Mouse (Mus musculus) left cerebral cortex, postnatal 14 days (tissue): ENCODE results near the gene Eml3. TPM values are rescaled to one million over a fixed set of nuclear protein-coding genes. Genes with fewer than 3 reads are reported as not detected.
"Not testable (repeated sequence)": the region's sequence is repeated elsewhere in the genome, so short reads cannot be mapped to it uniquely, and the experiment has no call there.

Experiments
- DNase-seq, 2 experiments: peaks; one replicate each; pipeline ENCODE4 v3.0.0; 2021 to 2022; ENCODE audit warnings: low spot score in 2 of 2, mixed read lengths in 1 of 2
- intact Hi-C: fragments of 180-260 bp; cut with DNase I; formaldehyde crosslinking; loops from one replicate; pipeline ENCODE4 v1.15.1; 2025
- long read RNA-seq, 2 experiments: library from polyadenylated mRNA; stranded (forward); transcript quantifications; one replicate each; pipeline ENCODE4 v2.0.0; 2021
- total RNA-seq, 2 experiments: library from RNA; stranded (reverse); gene quantifications; 2 replicates each; pipeline ENCODE4 v1.2.3; 2021

Eml3 gene
- total RNA-seq, result 1 to 10 TPM; 7.4 to 9.0 TPM
- long read RNA-seq, experiment 1, partial matches to known transcripts, result 2 of 9 reads
- long read RNA-seq, experiment 1, other reads (novel, unspliced or antisense), result 3 of 9 reads
- long read RNA-seq, experiment 2, partial matches to known transcripts, result 2 of 8 reads
- long read RNA-seq, experiment 2, other reads (novel, unspliced or antisense), result 2 of 8 reads

DNA sequence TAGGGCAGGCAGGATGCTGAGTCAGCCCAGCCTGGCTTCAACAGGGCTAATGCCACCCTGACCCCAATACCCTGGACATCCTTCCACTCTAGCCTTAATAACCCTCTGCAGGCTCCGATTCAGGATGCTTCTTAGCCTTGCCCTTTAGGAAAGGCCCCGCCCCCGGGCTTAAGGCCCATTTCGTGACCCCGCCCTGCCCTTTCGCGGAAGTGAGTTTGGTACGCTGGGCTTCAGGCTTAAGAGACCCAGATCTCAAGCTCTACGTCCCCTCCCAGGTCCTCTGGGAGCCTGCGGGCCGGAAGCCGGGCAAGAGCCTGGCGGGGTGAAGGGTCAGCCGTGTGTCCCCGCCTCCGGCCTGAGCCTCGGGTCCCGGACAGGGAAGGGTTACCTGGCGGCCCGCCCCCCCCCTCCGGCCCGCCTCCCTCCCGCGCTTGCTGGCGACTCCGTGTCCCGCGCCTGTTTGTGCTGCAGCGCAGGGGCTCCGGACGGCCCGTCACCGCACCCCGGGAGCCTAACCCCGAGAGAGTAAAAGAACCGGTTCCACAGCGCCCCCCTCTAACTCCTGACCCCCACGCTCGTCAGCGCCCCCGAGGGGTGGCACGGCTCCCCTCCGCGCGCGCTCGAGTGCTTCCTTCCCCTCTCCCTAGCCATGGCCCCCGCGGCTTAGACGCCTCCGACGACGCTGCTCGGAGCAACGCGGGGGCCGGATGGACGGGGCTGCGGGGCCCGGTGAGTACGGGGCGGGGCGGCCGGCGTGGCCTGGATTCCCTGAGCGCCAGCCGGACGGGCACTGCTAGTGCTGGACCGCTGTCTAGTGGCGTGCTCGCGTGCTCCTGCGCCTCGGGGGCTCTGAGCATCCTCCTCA lies at the start of gene Eml3, which contains the start of gene Rom1:
TSS of gene Eml3 (plus strand) at position 329 of the 865 bp plus-strand sequence.
TSS of gene Rom1 (minus strand) at position 133 of the 865 bp plus-strand sequence.
- DNase-seq, result peak in 1 of 2 experiments; percentile 58
- intact Hi-C loops, result no loop called here

DNA sequence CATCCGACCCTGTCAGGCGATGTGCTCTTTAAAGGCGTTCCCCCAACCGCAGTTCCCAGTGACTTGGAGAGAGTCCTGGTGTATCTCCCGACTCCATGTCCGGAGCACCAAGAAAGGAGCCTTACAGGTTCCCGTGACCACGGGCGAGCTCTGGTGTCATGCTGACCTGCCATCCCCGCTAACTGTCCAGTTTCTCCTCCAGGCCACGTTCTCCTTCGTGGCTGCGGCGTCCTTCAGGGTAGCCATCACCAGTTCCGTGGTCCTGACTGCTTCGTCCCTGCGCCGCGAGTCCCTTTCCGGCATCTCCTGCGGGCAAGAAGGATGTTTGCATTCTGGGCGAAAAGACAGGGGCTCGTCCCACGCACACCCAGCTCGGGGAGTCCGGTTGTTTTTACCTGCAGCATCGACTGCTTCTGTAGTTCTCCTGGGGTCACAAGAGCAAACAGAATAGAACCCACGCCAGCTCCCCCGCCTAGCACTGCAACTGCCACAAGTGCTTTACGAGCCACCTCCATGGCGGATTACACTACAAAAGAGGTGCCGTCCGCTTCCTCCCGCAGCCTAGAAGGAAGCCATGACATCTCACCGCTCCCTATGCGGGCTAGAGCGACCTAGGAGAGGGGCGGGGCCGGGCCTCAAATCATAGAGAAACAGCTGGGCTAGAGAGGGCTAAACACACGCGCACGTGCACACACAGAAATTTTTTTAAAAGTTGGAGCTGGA lies 48.9 kb upstream of the Eml3 start, which contains the start of gene Uqcc3:
TSS of gene Uqcc3 (minus strand) at position 613 of the 723 bp plus-strand sequence.
- peak; percentile 87 to 91 for DNase-seq
- intact Hi-C loops, result no loop called here

DNA sequence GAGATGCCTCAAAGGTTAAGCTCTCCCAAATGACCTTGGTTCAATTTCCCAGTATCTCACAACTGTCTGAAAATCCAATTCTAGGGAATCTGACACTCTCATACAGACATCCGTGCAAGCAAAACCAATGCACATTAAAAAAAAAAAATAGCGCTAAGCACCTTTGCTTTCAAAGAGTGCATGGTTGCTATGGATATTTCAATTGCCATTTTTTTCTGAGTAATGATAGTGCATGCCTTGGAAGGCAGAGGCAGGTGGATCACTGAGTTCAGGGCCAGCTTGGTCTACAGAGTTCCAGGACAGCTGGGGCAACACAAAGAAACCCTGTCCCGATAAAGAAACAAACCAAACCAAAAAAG lies 48.3 kb upstream of the Eml3 start:
- no peak for DNase-seq
- intact Hi-C loops, result no loop called here

DNA sequence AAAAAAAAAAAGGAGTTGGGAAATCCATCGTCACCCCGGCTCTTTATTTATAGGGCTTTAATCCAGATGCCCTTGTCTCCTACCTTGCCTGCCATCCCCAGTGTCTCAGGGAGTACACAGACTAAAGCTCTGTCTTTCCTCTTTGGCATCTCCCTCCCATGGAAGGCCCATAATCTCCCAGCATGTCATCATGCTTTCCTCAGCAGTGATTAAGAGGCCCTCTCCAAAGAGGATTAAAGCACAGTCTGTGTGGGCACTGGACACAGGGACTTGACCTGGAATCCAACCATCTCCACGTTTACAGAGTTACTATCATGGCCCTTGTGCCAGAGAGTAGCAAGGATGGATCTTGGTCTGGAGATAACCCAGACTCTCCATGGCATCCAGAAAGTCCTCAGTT lies 45.7 kb upstream of the Eml3 start, which contains the start of the genes Lbhd1 and Gm49403:
TSS of gene Lbhd1 (plus strand) at position 117 of the 400 bp plus-strand sequence.
TSS of gene Gm49403 (plus strand) at position 315 of the 400 bp plus-strand sequence.
- DNase-seq, result no peak
- intact Hi-C loops, result no loop called here

DNA sequence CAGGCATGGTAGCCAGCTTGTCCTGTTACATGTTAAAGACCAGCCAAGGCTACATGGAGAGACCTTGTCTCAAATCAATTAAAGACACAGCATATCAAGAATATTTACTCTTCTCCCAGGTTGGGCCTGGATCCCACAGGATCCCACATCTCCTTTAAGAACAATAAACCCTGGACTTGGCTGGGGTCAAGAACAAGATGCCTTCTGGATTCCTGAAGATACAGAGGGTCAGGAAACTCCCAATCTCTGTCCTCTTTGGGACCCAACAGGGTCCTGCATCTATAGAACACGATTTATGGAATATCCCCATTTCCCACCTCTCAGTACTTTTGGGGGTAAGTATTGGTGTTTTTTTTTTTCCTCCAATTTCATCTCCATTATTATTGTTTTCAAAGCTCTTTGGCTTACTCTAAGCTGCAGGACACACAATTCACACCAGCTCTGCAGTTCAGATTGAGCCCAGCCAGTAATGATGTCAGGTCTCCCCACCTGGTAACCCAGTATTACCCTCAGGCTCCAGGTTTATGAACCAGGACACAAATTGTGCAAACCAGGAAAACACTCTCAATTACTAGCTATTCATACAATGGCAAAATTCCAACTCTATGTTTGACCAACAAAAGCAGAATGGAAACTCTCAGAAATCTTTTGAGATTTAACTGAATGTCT lies 42.3 kb upstream of the Eml3 start:
- no peak for DNase-seq
- intact Hi-C loops, result loop anchor here (5.0 kb wide), 1 partner anchor 35 kb away; the partner anchor contains the start of gene Lrrn4cl

DNA sequence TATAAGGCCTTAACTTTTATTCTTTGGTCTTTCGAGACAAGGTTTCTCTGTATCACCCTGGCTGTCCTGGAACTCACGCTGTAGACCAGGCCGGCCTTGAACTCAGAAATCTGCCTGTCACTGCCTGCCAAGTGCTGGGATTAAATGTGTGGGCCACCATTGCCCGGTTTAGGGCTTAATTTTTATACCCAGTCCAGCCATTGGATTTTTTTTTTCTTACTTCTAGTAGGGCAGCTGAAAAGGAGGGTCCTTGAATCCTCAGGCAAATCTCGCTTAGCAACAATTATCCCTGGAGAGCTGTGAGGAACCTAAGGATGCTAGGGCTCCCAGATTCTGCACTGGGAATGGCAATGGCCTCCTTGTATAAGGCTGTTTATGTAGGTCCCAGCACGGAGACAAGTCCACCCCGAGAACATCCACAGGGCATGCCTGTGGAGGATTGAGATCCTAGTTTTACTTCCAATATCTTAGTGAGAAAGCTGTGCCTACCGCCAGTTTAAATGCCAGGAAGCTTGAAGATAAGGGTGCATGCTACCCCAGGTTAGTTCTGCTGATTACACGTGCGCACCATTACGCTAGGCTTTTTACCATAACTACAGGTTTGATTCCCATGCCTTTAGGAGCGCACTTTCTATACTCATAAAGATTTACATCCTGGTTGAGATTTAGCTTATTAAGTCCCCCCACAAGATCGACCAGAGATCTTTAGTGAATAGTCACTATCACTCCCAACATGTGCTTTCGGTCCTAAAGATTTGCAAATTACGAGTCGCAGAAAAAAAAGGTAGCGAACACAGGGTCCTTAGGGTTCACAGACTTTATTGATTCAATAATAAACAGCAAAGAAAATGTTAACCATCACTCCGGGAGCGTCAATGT lies 41.5 kb upstream of the Eml3 start:
- no peak for DNase-seq

DNA sequence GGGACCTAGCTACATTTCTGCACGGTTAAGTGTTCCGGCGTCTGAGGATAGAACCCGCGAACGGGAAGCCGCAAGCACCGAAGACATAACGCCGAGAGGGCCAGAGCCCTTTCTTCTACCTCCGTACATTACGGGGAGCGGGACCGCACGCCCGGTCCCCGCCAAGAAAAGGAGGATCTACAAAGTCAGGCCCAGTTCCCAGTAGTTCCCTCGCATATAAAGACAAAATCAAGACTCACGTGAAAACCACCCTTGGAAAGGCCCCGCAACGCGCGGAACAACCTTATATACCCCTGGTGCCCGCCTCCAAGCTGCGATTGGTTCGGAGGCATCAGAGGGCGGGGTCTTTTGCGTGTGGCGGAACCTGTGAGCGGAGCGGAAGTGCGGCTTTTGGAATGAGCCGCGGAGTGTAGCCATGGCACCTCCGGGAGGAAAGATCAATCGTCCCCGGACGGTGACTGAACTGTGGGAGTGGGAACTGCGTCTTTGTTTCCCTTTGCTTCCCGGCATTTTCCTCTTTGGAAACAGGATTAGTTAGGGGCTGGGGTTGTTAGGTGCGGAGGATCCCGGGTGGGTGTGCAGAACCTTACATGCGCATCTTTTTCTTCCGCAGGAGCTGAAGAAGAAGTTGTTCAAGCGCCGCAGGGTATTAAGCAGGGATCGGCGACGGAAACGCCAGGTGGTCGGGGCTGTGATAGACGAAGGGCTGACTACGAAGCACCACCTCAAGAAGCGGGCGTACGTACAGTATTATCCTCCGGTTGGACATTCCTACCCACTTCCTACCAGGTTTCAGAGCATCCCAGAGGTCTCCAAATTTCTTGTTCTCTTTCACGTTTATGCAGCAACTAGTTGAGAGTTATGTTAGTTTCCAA lies 40.6 kb upstream of the Eml3 start, which contains the start of the genes 1810009A15Rik and Gm49416:
TSS of gene 1810009A15Rik (plus strand) at position 343 of the 875 bp plus-strand sequence.
TSS of gene Gm49416 (plus strand) at position 416 of the 875 bp plus-strand sequence.
- intact Hi-C loops, result loop anchor here (5.0 kb wide), 1 partner anchor 36 kb away; the partner anchor contains the start of gene Lrrn4cl

More for the DNA sequence above, 41.5 kb upstream of the Eml3 start:
- intact Hi-C loops, result loop anchor here (5.0 kb wide), 1 partner anchor 36 kb away; the partner anchor contains the start of gene Lrrn4cl

DNA sequence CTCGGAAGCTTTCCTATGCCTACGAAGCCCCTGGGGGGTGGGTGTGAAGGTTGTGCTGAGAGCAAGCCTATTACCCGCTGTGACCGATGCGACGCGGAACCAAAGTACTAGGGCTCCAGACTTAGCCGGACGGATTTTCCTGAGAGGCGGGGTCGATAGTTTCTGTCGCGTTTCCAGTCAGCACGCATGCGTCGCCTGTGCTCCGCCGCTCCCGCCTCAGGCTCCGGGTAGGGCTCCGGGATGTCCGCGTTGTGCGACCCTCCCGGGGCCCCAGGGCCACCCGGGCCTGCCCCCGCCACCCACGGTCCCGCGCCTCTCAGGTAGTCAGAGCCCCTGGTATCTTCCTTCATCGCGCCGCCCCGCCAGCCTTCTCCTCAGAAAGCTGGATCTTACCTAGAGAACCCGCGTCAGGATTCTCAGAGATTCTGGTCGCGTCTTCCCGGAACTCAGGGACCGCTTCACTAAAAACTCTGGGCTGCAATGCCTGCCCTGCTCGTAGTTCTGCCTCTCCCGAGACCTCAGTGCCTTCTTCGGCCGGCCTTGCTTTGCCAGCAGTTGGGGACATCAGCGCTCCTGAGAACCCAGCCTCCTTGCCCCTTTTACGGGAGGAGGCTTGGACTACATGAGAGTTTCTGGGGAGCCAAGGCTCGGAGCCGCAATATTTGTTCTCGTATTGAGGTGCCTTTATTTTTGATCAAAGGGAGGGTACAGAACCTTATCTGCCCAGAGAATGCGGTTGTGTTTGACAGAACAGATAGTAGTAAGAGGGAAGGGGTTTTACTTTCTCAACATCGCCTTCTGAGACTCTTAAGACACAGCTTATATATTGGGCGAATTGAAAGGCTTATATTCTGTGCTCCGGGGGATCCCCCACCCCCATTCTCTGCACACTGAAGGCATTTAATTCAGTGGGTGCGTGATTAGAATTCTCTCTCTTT lies 36.3 kb upstream of the Eml3 start, which contains the start of gene Ints5:
TSS of gene Ints5 (plus strand) at position 177 of the 938 bp plus-strand sequence.
- peak; percentile 74 to 87 for DNase-seq
- intact Hi-C loops, result no loop called here

More for the DNA sequence above, 40.6 kb upstream of the Eml3 start, which contains the start of the genes 1810009A15Rik and Gm49416:
- DNase-seq, result peak; percentile 94 to 96

DNA sequence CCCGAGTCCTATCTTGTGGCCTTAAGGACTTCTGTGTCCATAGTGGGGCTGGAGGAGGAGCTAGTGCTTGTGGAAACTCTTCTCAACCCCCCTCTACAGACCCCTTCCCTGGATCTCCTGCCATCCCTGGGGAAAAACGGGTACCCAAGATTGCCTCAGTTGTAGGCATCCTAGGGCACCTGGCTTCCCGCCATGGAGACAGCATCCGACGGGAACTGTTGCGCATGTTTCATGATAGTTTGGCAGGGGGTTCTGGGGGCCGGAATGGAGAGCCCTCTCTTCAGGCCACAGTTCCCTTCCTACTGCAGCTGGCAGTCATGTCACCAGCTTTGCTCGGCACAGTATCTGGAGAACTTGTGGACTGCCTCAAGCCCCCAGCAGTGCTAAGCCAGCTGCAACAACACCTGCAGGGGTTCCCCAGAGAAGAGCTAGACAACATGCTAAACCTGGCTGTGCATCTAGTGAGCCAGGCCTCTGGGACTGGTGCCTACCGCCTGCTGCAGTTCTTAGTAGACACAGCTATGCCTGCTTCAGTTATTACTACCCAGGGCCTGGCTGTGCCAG lies 33.9 kb upstream of the Eml3 start:
- intact Hi-C loops, result no loop called here
- no peak for DNase-seq

DNA sequence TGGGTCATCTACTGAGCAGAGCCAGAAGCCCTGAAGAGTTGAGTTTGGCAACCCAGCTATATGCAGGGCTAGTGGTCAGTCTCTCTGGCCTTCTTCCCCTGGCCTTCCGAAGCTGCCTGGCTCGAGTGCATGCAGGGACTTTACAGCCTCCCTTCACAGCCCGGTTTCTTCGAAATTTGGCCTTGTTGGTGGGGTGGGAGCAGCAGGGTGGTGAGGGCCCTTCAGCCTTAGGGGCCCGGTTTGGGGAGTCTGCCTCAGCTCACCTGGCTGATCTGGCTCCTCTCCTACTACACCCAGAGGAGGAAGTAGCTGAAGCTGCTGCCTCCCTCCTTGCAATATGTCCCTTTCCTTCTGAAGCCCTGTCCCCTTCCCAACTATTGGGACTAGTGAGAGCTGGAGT lies 33.1 kb upstream of the Eml3 start:
- DNase-seq, intact Hi-C loops: not testable (repeated sequence)

DNA sequence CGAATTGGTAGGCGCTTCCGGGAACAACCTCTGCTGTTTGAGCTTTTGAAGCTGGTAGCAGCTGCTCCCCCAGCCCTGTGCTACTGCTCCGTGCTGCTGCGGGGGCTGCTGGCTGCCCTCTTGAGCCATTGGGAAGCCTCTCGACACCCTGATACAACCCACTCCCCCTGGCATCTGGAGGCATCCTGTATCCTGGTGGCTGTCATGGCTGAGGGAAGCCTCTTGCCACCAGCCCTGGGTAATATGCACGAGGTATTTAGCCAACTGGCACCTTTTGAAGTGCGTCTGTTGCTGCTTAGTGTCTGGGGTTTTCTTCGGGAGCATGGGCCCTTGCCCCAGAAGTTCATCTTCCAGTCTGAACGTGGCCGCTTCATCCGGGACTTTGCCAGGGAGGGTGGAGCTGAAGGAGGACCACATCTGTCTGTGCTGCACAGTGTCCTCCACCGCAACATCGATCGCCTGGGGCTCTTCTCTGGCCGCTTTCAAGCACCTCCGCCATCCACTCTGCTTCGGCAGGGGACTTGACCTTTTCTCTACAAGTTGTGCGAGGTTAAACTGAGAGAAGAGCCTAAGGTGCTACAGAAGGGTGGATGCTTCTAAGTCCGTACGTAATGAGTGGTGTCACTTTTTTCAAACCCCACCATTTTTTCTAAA lies 32.0 kb upstream of the Eml3 start:
- intact Hi-C loops, result not testable (repeated sequence)
- peak; percentile 19 to 25 for DNase-seq

DNA sequence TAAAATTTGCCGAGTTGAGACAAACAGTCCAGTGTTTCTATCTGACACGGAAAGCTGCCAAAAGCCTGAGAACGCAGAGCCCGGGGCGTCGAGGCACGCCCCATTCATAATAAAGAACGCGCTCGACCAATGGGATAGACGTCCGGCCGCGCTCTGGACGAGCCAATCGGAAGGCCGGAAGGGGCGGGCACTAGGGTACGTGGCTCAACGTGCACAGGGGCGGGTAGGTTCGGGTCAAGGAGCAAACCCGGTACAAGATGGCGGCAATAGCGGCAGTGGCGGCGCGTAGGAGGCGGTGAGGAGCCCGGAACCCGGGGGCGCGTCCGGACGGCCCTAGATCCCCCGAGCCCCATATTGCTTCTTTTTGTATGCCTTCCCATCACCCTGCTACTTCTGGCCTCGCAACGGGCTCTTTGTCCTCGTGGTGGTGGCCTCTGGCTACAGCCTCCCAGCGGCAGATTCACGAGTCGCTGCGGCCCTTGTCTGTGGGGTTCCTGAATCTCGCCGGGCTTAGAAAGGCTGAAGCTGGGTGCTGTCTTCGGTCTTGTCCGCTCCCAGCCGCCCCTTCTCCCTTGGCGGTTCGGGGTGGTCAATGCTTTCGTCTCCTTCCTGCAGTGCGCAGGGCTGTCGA lies 31.4 kb upstream of the Eml3 start, which contains the start of gene Ganab:
TSS of gene Ganab (plus strand) at position 207 of the 631 bp plus-strand sequence.
- intact Hi-C loops, result no loop called here

DNA sequence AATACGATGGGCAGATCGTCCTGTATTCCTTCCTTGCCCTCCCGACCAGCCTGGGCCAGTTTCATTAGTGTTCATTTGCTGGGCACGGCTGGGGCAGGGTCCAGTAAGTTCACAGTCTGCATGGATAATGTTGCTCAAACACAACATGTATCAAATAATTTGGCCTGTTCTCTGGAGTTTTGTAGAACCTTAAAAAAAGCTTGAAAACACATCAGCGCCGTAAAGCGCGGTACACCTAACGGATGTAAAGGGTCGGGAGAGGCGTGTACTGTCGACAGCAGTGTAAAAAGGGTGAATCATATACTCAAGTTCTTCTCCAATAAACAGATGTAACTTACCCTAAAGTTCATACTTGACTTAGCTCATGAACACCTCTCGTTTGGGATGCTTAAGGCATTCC lies 30.8 kb upstream of the Eml3 start:
- no peak for DNase-seq
- intact Hi-C loops, result no loop called here

More for the DNA sequence above, 31.4 kb upstream of the Eml3 start, which contains the start of gene Ganab:
- DNase-seq, result peak; percentile 96 to 97

DNA sequence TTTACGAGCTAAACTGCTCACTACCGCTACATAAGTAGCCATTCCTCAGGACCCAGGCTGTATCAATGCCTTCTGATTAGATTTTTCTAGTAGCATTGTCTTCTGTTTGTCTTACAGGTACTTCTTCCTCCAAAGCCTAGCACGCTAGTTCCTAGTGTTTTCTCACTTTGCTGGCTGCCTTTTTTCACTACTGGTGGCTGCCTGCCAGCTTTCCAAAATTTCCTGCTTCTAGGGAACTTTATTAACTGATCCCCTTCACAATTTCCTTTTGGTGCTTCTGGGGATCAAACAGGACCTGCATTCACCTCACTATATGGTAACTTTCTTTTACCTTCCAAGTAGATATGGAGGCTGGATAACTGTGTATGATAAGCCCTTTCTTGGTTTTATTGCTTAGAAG lies 30.3 kb upstream of the Eml3 start:
- no peak for DNase-seq
- intact Hi-C loops, result no loop called here
